Mouse (Mus musculus): Measurements from ENCODE around the gene Fcor. TPM values are rescaled to one million over a fixed set of nuclear protein-coding genes. Genes with fewer than 3 reads are reported as not detected.

The Fcor gene
- polyA plus RNA-seq (2012), result not detected in 2 replicates

DNA sequence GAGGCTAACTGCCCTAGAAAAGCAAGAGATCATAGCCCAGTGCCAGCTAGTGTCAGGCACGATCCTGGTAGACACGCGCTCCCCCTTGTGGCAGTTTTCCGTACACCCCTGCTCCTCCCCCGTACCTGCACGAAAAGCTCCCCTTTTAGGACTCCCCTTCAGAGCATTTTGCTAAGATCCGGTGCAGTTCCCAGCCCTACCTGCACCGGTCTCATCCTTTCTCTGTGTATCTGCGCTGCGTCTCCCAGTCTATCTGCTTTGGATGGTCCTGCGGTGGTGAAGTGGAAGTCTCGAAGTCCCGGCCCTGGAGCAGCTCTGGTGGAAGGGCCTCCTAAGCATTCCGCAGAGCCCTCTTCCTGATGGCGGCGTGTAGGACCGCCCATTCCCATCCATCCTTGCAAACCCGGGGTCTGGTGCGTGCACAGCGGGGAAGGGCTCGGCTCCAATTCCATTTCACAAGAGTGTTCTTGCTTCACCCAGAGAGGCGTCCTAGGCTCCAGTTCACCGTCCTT is at the start of gene Fcor:
Gene Fcor (minus strand): TSS at position 383 of the 512 bp plus-strand sequence.
- TF ChIP-seq TAL1 (IDR thresholded peaks at IDR 0.05; ENCODE audit: low read length), result no peak
- TF ChIP-seq GATA1 (IDR thresholded peaks at IDR 0.05; ENCODE audit: low read length), result no peak

GRCm38 (mm10) chr8:3721041-3721440 is 48.9 kb upstream of the Fcor start:
- no peaks in the 10 kb centered on the region for H3K36me3 ChIP-seq (ENCODE audit: control insufficient read depth)
- H3K9me3 ChIP-seq (ENCODE audit: control insufficient read depth, low read length), result no peaks in the 10 kb centered on the region
- peaks cover 15% of the 10 kb centered on the region for H3K4me1 ChIP-seq (ENCODE audit: control insufficient read depth)
- TF ChIP-seq TAL1 (IDR thresholded peaks at IDR 0.05; ENCODE audit: low read length), result no peak
- no peak for TF ChIP-seq GATA1 (IDR thresholded peaks at IDR 0.05; ENCODE audit: low read length)
- no peaks in the 10 kb centered on the region for H3K27me3 ChIP-seq (ENCODE audit: control insufficient read depth)
- H3K4me3 ChIP-seq (replicated peaks), result no peak overlapping the region

More for the DNA sequence above, at the start of gene Fcor:
- Histone ChIP-seq H3K9me3 (ENCODE audit: control insufficient read depth, low read length) (no peaks in the 10 kb centered on the region), H3K27me3 (ENCODE audit: control insufficient read depth) (no peaks in the 10 kb centered on the region), H3K36me3 (ENCODE audit: control insufficient read depth) (no peaks in the 10 kb centered on the region), H3K4me3 (replicated peaks) (peak within 1 kb of the TSS; percentile 59), H3K4me1 (ENCODE audit: control insufficient read depth) (peaks cover 17% of the 10 kb centered on the region)

- no peaks in the 10 kb centered on the region for H3K36me3 ChIP-seq (ENCODE audit: control insufficient read depth)
- no peaks in the 10 kb centered on the region for H3K27me3 ChIP-seq (ENCODE audit: control insufficient read depth)
- TF ChIP-seq TAL1 (IDR thresholded peaks at IDR 0.05; ENCODE audit: low read length), result no peak
- no peak for TF ChIP-seq GATA1 (IDR thresholded peaks at IDR 0.05; ENCODE audit: low read length)
- no peaks in the 10 kb centered on the region for H3K9me3 ChIP-seq (ENCODE audit: control insufficient read depth, low read length)
- H3K4me3 ChIP-seq (replicated peaks), result no peak within 1 kb of the TSS
- peaks cover 15% of the 10 kb centered on the region for H3K4me1 ChIP-seq (ENCODE audit: control insufficient read depth)
Measured at GRCm38 (mm10) chr8:3720551-3720950, 48.4 kb upstream of the Fcor start, which contains the start of gene Clec4g. Clec4g (minus strand) TSS chr8:3720651.

DNA sequence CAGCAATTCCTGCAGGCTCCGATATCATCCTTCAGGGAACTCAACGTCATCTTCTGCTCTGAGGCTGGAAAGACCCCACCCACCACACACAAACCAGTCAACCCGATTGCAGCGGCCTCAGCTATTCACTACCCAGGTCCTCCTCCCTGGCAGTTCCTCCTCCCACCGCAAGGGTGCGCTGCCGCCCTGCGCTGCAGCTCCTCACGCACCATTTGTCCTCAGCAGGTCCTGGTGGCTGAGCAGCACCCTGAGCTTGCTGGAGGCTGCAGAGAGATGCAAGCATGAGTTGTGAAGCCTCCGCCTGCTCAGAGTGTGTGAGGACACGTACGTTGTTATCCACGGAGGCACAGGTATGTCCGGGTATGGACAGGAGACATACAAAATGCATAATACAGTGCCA is 46.4 kb upstream of the Fcor start:
- Histone ChIP-seq H3K4me1 (ENCODE audit: control insufficient read depth) (peaks cover 8% of the 10 kb centered on the region), H3K36me3 (ENCODE audit: control insufficient read depth) (no peaks in the 10 kb centered on the region), H3K27me3 (ENCODE audit: control insufficient read depth) (no peaks in the 10 kb centered on the region), H3K4me3 (replicated peaks) (no peak overlapping the region), H3K9me3 (ENCODE audit: control insufficient read depth, low read length) (no peaks in the 10 kb centered on the region)
- TF ChIP-seq TAL1 (IDR thresholded peaks at IDR 0.05; ENCODE audit: low read length), result no peak
- TF ChIP-seq GATA1 (IDR thresholded peaks at IDR 0.05; ENCODE audit: low read length), result no peak

GRCm38 (mm10) chr8:3717321-3717954 is 45.3 kb upstream of the Fcor start:
- H3K4me3 ChIP-seq (replicated peaks), result no peak overlapping the region
- no peak for TF ChIP-seq GATA1 (IDR thresholded peaks at IDR 0.05; ENCODE audit: low read length)
- no peak for TF ChIP-seq TAL1 (IDR thresholded peaks at IDR 0.05; ENCODE audit: low read length)
- H3K36me3 ChIP-seq (ENCODE audit: control insufficient read depth), result no peaks in the 10 kb centered on the region
- H3K4me1 ChIP-seq (ENCODE audit: control insufficient read depth), result peaks cover 6% of the 10 kb centered on the region
- H3K27me3 ChIP-seq (ENCODE audit: control insufficient read depth), result no peaks in the 10 kb centered on the region
- H3K9me3 ChIP-seq (ENCODE audit: control insufficient read depth, low read length), result no peaks in the 10 kb centered on the region

- no peak overlapping the region for H3K4me3 ChIP-seq (replicated peaks)
- H3K4me1 ChIP-seq (ENCODE audit: control insufficient read depth), result no peaks in the 10 kb centered on the region
- H3K36me3 ChIP-seq (ENCODE audit: control insufficient read depth), result no peaks in the 10 kb centered on the region
- H3K9me3 ChIP-seq (ENCODE audit: control insufficient read depth, low read length), result no peaks in the 10 kb centered on the region
- H3K27me3 ChIP-seq (ENCODE audit: control insufficient read depth), result no peaks in the 10 kb centered on the region; the same call in 1 of the 2 replicates
- TF ChIP-seq TAL1 (IDR thresholded peaks at IDR 0.05; ENCODE audit: low read length) (no peak), GATA1 (IDR thresholded peaks at IDR 0.05; ENCODE audit: low read length) (no peak)
Measured at GRCm38 (mm10) chr8:3711646-3712045, 39.5 kb upstream of the Fcor start.

GRCm38 (mm10) chr8:3710312-3710711 is 38.1 kb upstream of the Fcor start:
- Histone ChIP-seq H3K36me3 (ENCODE audit: control insufficient read depth) (no peaks in the 10 kb centered on the region), H3K27me3 (ENCODE audit: control insufficient read depth) (no peaks in the 10 kb centered on the region; the same call in 1 of the 2 replicates), H3K4me1 (ENCODE audit: control insufficient read depth) (no peaks in the 10 kb centered on the region), H3K9me3 (ENCODE audit: control insufficient read depth, low read length) (no peaks in the 10 kb centered on the region), H3K4me3 (replicated peaks) (no peak overlapping the region)
- no peak for TF ChIP-seq TAL1 (IDR thresholded peaks at IDR 0.05; ENCODE audit: low read length)
- TF ChIP-seq GATA1 (IDR thresholded peaks at IDR 0.05; ENCODE audit: low read length), result no peak

- Histone ChIP-seq H3K4me3 (replicated peaks) (no peak overlapping the region), H3K36me3 (ENCODE audit: control insufficient read depth) (no peaks in the 10 kb centered on the region), H3K9me3 (ENCODE audit: control insufficient read depth, low read length) (no peaks in the 10 kb centered on the region), H3K4me1 (ENCODE audit: control insufficient read depth) (no peaks in the 10 kb centered on the region), H3K27me3 (ENCODE audit: control insufficient read depth) (no peaks in the 10 kb centered on the region; the same call in 1 of the 2 replicates)
- TF ChIP-seq GATA1 (IDR thresholded peaks at IDR 0.05; ENCODE audit: low read length) (no peak), TAL1 (IDR thresholded peaks at IDR 0.05; ENCODE audit: low read length) (no peak)
Measured at GRCm38 (mm10) chr8:3707611-3708010, 35.4 kb upstream of the Fcor start.

- Histone ChIP-seq H3K4me3 (replicated peaks) (no peak overlapping the region), H3K27me3 (ENCODE audit: control insufficient read depth) (no peaks in the 10 kb centered on the region; the same call in 1 of the 2 replicates), H3K4me1 (ENCODE audit: control insufficient read depth) (no peaks in the 10 kb centered on the region), H3K9me3 (ENCODE audit: control insufficient read depth, low read length) (no peaks in the 10 kb centered on the region), H3K36me3 (ENCODE audit: control insufficient read depth) (no peaks in the 10 kb centered on the region)
- TF ChIP-seq TAL1 (IDR thresholded peaks at IDR 0.05; ENCODE audit: low read length), result no peak
- no peak for TF ChIP-seq GATA1 (IDR thresholded peaks at IDR 0.05; ENCODE audit: low read length)
Measured at GRCm38 (mm10) chr8:3705711-3706110, 33.5 kb upstream of the Fcor start.

Measured in erythroblast, embryonic 14.5 days (primary cell).